Mouse (Mus musculus): Measurements from ENCODE around the gene Stat4.

- TF ChIP-seq POLR2A (IDR thresholded peaks at IDR 0.05; ENCODE audit: insufficient read depth, low read depth, low read length) (no peak), CTCF (IDR thresholded peaks at IDR 0.05; ENCODE audit: insufficient read depth, low read depth, low read length) (no peak)
Measured at GRCm38 (mm10) chr1:52043191-52043590, 56.2 kb downstream of the Stat4 start.

Measured in olfactory bulb, adult 2 months (tissue).